Mouse (Mus musculus): ENCODE data around the gene Mctp1.
A peak's percentile ranks its signal among the peaks of the same experiment; 100 is the strongest.

Mctp1 gene

DNA sequence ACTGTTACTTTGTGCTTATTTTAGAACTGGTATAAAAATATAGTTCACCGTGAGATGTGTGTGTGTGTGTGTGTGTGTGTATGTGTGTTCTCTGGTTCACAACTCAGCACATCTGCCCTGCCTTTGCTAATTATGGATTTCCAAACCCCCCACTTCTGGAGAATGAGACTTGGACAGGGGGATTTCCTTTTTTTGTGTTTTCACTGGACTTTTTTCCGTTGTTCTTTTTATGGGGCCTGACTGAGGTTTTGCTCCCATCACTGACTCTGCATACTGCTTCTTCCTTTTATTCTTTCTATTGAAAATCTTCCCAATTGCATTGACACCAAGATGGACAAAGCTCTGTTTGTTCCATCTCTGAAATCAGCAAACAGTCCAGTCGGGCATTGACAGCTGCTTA, 438.7 kb downstream of the Mctp1 start:
- DNase-seq (ENCODE audit: low spot score), result no peak

DNA sequence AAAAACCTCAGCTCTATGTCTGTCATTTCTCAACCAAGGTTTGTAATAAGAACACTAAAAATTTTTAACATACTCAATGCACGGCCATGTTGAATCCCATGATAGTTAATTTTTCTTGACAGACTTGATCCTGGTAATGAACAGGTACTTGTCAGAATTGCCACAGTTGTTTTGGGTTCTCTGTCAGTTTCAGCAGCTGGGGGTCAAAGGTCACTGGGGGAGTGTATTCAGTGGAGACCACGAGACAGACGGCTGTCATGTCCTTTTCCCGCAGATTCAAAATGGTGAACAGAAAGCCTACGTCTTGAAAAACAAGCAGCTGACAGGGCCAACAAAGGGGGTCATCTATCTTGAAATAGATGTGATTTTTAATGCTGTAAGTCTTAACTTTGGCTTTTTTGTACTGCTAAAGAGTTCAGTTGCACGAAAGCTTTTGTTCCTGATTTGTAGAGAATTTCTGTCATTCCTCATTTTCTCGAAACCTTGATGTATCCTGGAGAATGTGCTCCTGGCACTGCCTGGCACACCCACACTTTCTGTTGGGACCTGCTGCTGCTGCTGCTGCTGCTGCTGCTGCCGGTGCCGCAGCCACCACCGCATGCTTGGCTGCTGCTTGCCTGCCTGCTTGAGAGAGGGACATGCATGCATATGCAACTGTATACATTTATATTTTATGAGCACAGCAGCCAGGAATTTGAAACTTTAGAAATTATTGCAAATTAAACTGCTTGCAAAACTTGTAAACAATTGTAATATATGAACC, 440.8 kb downstream of the Mctp1 start:
- DNase-seq (ENCODE audit: low spot score), result no peak

DNA sequence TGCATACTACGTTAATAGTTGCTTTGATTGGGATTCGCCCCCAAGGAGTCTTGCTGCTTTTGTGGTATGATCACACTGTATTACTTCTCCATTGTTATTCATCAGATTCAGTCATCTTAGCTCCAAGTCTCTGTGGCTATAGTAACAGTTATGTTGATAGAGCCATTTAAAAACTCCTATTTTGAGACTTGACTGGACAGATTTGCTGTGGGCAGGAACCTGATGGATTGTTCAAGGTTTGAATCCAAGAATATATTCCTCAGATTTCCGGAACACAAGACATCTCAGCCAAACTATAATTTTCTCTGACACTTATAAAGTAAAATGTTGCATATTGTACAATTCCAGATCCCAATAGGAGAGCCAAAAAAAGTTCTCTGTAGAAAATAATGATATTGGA, 443.4 kb downstream of the Mctp1 start:
- DNase-seq (ENCODE audit: low spot score), result no peak

DNA sequence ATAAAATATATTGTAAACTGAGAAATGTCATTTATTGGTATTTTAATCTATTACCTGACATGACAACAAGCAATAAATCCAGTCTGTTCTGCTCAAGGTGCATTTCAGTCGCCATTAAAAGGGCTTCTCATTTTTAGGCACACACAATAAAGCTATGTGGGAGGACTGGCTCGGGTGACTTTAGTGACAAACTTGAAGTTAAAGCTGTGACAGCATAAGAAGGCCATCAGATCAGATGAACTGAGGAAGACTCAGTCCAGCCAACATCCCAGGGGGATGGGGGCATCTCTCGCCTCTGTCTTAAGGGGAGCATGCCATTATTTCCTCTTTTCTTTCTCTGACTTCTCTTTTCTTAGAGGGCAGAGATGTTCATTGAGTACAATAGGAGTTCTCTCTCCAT, 453.7 kb downstream of the Mctp1 start:
- no peak for DNase-seq (ENCODE audit: low spot score)

DNA sequence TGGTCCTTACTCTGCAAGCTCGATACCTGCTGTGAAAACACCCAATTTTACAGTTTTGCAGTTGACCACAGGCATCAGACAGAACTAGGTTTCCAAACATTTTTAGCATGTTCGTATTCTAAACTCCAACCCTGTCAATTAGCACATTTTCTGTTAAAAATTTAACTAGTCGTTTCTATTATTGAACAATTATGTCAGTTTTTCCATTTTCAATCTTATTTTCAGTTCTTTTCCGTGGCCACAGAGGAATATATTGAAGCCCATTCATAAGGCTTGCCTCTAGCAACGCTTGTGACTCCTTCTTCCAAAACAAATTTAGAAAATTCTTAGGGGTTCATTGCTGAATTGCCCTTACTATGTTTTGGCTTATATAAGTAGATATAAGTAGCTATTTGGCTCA, 456.4 kb downstream of the Mctp1 start:
- no peak for DNase-seq (ENCODE audit: low spot score)

DNA sequence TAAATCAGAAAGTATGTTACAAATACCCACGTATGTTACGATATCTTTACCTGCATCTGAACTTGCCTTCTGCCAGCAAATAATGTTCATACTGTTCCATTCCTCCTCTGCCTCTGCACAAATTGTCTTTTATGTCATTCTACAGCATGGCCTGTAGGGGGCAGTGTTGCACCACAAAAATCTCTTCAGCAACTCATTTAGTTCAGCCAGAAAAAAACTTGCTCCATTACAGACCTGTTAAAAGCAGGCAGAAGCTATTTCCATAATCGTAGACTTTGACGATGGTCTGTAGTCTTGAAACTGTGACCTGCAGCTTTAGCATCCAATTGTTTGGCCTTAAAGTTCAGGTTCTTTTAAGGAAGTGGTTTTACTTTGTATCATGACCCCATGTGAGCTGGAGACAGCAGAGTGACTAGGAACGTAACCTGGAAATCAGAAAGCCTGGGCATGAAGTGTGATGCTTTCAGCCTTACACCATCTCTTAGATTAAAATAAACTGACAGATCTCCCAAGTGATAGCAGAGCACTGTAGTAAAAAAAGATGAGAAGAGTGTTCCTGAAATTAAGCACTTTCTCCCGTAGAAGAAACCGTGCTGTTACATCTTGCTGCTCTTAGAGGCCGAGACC, 460.4 kb downstream of the Mctp1 start:
- DNase-seq (ENCODE audit: low spot score), result peak; percentile 19

DNA sequence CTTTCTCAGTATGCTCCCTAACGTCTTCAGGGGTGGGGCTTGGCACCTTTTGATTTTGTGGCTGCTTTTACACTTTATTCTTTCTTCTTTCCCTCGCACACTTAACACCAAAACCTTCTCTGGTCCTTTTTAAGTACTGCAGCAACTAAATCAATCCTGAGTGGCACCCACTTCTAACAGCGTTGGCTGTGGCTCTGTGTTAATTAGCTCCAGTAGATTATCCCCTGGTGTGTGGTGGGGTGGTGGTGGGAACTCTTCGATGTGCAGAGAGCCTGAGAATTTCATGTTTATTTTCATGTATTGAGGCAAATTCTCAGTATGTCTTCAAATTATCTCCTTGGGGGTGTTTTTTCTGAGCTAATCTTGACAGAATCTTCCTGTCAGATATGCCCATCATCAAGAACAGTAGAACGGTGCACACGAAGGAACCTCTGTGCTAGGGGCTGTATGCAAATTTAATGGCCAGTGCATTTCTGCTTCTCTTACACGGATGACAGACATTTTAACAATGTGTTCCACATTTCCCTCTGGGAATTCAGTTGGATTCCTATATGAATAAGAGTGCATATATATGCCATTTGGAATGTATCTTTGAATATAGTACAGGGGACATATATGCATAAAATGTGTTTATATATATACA, 466.2 kb downstream of the Mctp1 start:
- DNase-seq (ENCODE audit: low spot score), result no peak

DNA sequence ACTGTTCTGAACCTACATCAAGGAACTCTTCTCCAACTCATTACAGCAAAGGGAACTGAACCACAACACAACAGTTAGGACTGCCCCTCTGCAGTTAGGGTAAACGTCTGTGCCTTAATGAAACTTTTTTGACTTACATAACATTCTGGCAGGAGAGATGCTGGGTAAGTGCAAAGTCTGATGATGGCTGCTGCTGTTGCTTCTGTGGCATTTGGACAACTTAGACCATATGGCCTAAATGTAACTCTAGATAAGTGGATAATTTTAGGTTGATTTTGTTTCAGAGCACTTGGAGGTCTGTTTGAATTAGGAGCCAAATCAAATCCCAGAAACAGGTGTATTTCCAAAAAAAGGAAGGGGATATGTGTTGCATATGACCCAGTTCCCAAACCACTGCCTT, 470.0 kb downstream of the Mctp1 start:
- no peak for DNase-seq (ENCODE audit: low spot score)

DNA sequence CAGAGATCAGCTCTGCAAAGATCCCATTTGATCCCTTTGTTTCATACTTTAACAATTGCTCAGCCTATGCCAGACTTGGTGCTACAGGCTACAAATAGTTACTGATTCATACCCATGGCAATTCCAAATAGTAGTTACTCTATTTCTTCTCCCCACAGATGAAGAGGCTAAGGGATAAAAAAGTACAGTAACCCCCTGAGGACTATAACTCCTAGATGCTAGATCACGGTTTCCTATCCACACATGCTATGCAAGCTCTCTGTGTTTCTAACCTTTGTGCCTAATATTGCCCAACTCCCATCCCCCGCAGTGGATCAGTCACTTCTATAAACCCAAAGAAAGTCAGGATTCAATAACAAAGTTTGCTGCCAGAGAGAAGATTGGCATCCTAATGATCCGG, 470.7 kb downstream of the Mctp1 start:
- DNase-seq (ENCODE audit: low spot score), result no peak

DNA sequence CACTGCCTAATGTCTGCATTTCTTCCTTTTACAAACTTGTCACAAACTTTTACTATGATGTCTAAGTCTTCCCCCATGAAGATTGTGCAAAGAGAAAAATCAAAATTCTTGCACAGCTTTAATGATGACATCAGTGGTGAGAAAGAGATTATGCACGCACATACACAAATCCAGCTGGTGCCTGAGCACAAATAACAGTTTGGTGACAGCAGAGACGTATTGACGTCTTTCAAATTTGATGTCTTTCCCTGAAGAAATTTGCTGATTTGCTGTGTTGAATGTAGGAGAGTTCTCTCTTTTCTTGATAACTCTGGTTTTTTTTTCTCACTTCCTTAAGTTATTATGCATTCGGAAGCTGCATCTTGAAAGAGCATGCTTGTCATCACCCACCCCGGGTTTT, 472.7 kb downstream of the Mctp1 start:
- no peak for DNase-seq (ENCODE audit: low spot score)

DNA sequence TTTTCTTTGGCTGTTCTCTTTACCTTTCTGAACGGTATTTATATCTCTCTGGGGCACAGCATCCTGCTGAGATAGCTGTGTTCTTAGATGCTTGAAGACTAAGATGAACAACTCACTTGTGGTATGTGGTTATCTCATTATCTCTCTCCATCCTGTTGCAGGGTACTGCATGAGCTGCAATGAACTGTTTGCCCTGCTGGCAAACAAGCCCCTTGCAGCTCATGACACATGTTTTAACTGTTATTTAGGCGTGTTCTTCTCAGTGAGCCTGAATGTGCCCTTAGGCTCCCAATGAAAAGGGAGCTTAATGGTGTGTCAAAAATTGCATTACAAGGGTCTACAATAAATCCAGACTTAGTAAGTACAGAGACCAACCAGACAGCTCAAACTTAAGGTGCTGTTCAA, 473.7 kb downstream of the Mctp1 start:
- no peak for DNase-seq (ENCODE audit: low spot score)

DNA sequence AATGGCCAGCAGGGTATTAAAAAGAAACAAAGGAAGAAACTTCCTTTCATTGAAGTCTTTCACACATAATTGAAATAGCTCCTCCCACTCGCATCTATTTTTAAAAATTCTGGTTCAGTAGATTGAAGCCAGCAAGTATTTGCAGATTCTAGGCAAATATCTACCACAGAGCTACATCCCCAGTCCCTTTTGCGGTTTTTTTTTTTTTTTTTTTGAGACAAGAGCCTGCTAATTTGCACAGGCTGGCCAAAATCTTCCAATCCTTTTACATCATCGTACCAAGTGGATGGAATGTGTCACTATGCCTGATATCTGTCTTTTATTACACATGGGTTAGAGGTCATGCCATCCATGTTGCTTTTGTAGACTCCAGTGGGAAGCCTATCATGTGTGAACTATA, 486.0 kb downstream of the Mctp1 start:
- DNase-seq (ENCODE audit: low spot score), result no peak

DNA sequence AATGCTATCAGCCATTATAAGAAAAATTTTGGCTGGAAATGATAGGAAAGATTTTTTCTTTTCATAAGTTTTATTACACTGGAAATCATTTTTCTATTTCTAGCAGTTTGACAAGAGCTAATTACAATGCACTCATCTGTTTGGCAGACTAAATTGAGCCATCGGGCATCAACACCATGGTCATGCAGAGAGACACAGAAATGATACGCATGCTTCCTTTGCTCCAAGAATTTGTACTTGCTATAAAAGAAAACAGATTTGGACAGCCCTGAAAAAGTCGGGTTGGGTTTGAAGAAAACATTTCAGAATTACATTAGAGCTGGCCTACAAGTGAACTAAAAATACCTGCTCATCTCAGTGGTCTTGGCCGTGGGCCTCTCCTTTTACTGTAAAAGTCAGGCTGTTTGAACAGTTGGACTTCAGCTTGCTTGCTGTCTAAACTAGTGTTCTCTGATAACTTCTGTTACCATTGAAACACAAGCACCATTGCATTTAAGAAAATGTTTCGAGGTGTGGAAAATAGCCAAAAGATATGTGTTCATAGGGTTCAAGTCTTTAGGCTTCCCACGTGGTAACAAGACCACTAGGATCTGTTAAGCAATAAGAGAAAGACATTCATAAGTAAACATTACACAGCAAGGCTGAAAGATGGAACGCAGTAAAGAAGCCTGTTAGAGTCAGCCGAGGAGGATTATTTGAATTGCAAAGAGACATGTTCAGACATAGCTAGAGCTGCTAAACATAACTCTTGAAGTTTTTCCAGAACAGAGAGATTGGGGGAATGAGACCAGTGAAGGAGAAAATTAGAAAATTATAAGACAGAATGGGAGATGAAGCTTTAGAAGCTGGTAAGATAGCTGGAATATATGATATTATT, 493.8 kb downstream of the Mctp1 start:
- no peak for DNase-seq (ENCODE audit: low spot score)

DNA sequence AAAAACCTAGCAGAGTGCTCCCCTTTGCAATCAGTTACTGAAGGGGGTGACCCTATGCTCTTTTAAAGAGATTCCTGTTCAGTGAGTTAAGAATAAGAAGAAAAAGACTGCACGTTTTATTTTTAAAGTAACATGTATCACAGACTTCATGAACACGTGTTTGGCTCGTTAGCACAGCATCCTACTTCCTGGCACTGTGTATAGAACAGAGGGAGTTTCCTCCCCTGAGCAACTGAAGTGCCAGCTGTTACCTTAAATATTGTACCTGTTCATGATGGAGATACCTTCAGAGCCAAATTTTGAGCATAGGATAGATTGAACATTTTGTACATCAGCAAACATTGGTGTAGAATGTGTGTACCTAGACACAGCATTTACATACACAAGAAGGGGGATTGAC, 494.7 kb downstream of the Mctp1 start:
- DNase-seq (ENCODE audit: low spot score), result no peak

DNA sequence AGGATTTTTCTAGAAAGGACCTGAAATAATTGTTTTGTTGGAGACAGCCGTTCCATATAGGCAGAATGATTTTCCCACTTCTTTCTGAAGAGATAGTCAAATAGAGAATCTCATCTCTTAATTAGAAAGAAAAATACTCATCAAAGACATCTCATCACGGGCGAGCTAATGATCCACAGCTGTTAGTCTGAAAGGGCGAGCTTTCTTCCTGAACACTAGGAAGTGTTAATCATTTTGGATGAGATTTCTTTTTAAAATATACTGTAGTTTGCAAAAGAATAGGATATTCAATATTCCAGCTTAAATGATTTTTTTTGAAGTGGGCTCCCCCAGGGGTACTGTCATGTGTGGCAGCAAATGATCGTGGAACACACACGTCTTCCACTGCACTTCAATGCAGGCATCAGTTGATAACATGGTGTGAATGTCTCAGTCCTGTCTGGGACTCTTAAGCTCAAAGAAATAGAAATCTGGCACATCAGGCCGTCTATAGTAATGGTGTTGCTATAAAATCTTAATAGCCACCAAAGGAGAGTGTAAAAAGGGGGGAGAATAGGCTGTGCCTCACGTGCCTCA, 500.3 kb downstream of the Mctp1 start:
- DNase-seq (ENCODE audit: low spot score), result no peak

DNA sequence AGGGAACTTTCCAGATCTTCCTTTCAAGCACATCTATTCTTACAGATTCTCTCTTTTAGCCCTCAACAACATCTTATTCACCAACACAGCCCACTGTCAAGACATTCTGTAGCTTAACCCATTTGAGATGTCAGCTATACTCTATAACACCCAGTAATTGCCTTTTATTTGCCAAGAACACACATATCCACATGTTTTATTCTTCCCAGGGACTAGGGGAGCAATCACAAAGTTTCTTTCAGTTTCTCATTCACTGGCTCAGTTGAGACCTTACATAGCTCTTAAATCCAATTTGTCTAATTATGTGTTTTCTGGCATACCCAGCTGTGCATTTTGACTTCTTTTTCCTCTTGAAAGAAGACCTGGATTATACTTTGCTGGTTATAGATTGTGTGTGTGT, 508.7 kb downstream of the Mctp1 start:
- DNase-seq (ENCODE audit: low spot score), result no peak

DNA sequence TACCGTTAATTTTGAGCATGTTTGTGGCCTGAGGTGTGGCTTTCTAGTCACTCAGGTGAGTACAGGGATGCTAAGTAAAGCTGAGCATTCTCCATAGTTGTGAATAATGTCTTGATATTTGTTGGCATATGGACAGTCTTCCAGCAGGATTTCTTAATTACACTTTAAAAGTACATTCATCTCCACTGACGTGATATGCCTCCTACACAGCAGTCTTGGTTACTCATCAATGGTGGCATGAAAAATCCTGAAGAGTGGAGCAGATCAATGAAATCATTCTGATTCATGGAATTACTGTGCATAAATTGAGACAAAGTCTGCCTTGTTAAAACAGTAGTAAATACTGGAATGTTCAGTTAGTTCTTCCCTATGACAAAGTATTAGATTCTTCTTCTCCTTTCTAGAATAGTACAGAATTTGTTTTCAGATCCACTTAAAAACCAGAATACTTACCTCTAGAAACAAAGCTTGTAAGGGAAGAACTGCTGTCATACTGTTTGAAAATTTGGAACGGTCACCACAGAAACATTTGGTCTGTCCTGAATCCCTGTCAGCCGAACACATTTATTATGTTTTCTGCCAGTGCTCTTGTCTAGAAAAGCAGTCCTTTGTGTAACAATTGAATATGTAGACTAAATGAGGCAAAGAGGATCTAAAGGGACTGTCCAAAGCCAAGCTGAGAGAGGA, 511.6 kb downstream of the Mctp1 start:
- no peak for DNase-seq (ENCODE audit: low spot score)

DNA sequence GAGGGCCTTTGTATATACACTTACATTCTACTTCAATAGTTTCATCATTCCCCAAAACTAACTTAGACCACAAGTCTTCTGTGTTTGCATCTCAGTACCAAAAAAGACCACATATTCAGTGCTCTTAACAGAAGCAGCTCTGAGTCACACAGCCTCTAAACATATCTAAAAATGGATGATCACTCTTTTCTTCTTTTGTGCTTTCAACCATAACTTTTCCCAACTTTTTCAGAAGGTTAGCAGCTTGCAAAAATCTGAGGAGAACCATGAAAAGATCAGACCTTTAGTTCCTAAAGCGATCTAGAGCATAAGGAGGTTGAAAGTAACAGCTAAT, 512.1 kb downstream of the Mctp1 start:
- DNase-seq (ENCODE audit: low spot score), result no peak

DNA sequence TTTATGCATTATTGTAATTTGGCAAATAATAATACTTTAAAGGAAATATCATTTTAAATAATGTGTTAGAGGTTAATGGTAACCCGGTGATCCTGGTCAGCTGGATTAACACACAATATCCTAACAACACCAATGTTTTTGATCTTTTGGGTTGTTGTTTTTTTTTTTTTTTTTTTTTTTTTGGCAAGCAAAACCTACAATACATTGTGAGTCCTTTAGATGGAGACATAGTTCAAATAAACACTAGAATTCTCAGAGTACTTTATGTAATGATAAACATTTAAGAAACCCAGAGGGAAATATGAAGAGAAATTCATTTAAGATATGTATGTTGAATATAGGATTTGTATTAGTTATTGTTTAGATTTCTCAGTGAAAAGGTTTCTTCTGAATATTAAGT, 534.0 kb downstream of the Mctp1 start:
- no peak for DNase-seq (ENCODE audit: low spot score)

DNA sequence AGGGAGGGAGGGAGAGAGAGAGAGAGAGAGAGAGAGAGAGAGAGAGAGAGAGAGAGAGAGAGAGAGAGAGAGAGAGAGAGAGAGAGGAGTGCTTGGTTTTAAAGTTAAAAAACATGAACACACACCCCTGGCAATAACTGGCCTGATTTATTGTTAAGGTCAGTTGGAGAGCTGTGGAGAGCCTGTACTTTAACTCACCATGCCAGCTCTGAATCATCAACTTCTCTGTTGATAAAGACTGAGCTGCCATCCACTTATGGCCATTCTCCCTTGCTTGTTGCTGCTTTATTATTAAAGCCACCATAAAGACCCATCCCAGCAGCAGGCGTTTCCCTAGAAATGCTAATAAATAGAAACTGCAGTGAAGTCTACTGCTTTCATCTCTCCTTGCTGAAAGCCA, 542.5 kb downstream of the Mctp1 start:
- DNase-seq (ENCODE audit: low spot score), result no peak

DNA sequence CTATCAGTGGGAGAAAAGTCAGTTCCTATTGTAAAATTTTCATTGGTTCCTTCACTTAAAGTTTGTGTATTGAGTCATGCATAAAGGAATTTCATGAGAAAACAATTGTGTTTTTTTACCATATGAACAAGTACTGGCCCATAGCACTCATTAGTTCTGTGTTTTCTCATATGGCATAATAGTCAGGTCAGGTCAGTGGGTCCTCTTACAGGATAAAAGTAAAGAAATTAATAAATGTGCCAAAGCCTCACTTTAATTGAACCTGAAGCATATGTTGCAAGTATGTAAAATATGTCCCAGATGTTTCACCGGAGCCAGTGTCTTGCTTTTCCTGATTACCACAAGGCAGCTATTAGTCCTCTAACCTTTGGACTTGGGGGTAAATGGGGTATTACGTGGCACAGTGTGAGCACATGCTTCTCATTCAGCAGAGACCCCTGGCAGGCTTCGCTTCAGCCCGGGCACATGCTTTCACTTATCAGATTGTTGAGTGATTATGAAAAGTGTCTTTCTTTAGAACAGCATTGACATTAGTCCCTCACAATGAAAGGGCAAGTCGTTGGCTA, 543.6 kb downstream of the Mctp1 start:
- DNase-seq (ENCODE audit: low spot score), result no peak
